Mouse (Mus musculus) spleen, adult 18-20 months (tissue): Measurements from ENCODE around the gene Fam136a.
"Not testable (repeated sequence)": the region's sequence is repeated elsewhere in the genome, so short reads cannot be mapped to it uniquely, and the experiment has no call there.

ENCODE experiments used
- DNase-seq, 2 experiments: peaks; one replicate each; pipeline ENCODE4 v3.0.0; 2022; ENCODE audit warnings: mixed read lengths in 2 of 2

Fam136a gene

DNA sequence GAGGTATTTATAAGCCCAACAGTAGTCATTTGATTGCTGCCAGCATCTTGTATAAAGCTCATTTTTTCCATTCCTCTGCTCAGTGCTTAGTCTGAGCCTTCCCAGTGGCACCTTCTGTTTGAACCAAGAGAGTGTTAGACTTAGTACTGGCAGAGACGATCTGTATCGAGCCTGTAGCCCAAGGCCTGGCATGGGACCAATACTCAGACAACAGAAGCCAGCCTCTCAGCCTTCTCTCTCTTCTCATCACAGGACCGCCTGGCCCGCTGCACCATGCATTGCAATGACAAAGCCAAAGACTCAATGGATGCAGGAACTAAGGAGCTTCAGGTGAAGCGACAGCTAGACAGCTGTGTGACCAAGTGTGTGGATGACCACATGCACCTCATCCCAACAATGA lies 3.0 kb downstream of the Fam136a start:
- no peak for DNase-seq

DNA sequence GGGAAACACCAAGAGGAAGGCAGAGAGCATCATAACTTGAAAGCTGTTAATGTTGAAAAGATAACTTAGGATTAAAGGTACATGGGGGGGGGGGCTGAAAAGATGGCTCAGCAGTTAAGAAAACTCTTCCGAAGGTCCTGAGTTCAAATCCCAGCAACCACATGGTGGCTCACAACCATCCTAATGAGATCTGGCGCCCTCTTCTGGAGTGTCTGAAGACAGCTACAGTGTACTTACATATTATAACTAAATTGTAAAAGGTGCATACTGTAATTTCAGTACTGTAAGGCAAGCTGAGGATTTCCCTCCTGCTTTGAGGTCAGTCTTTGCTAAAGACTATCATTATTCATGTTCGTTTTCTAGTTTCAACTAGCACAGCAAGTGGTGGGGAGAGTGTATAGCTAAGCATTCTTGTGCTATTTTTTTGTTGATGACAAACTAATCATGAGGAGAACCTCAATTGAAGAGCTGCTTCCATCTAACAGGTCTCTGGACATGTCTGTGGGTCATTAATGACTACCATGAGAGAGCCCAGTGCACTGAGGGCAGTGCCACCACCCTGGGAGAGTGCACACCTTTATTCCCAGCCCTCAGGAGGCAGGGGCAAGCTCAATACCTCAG lies 4.8 kb downstream of the Fam136a start:
- DNase-seq, result no peak

DNA sequence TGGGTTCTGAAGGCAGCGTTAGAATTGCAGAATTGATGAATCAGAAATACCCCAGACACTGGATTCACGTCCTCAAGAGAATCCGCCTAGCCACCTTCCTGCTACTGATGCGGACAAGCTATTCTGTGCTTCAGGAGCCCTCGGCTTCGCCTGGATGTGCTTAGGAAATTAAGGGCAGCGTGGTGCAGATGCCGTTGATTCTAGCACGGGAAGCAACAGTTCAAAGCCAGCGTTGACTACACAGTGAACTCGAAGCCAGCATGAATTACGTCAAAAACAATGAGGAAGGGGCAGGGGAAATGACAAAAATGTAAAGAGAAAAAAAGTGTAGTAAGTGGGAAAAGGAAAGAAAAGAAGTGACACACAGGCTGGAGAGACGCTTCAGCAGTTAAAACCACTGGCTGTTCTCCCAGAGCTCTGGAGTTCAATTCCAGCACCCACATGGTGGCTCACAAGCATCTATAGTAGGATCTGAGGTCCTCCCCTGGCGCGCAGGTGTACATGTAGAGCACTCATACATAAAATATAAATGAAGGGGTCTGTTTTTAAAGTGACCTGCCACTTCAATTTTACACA lies 5.4 kb downstream of the Fam136a start, which contains the start of gene Snrpg:
Gene Snrpg (plus strand): TSS at position 541 of the 576 bp plus-strand sequence.
- DNase-seq, result peak in 1 of 2 experiments; percentile 11

DNA sequence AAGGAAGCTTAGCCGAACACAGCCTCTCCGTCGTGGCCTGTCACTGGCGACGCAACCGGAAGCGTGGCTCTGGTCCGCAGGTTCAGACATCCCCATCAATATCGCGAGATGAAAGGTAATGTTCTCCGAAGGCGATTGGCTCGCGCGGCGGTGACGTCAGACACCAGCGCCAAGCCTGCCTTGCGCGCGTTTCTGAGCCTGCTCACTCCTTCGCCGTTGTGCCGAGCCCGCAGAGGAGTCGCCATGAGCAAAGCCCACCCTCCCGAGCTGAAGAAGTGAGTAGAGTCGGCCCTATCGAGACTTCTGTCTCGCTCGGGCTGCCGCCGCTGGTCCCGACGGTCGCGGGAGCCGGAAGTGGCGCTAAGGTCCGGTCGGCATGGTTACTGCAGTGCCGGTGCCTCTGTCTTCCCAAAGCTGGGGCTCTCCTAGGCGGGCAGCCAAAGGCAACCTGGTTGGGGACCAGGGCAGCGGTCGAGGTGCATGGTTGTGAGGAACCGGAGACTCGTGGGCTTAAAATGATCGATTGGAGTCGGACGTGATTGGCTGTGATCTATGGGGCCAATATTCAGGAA lies 6.0 kb downstream of the Fam136a start:
- peak; percentile 89 to 91 for DNase-seq

DNA sequence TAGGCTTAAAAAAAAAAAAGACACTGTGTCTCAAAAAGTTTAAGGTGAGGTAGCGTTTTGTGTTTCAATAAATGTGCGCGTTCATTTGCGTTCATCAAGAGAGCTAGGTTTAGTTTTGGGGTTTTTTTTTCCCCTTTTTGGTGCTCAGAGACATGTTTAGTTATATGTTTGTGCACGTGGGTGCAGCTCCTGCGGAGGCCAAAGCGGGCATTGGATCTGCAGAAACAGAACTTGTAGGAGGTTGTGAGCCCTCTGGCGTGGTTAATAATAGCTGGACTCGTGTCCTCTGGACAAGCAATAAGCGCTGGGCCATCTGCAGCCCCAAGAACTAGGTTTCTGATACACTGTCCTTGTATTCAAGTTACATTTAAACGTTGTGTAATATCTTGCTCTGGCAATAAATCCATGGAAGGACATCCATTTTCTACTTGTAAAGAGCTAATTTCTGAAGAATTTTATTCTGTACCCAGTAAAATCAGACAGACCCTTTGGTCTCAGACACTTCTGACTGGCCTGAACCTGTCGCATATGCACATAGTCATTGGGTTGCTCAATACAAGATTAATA lies 6.6 kb downstream of the Fam136a start:
- DNase-seq, result no peak

DNA sequence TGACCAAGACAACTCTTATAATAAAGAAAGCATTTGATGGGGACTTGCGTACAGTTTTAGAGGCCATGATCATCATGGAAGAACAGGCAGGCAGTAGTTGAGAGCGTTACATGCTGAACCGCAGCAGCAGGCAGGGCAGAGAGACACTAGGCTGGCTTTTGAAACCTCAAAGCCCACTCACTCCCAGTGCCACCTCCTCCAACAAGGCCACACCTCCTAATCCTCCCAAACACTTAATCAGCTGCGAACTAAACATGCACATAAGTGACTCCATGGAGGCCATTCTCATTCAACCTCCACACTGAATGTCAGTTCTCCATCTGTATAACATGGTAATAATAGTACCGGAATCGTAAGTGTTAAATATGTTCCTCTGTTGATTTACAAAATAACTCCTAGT lies 8.1 kb downstream of the Fam136a start:
- no peak for DNase-seq

DNA sequence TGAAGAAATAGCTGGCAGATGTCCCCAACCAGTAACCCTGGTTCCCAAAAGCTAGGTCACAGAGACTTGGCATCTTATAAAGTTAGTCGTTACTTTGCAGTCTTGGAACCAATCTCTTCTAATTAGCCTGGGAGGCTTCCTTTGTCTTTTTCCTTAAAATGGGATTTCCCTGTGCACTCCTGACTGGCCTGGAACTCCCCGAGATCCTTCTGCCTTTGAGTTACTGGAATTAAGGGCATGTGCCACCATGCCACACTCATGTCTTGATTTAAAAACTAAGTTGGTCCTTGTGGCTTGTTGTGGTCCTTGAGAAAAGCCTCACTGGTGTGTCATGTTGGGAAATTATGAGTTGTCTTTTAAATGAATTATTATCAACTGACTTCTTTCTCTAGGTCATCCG lies 12.9 kb downstream of the Fam136a start:
- DNase-seq, result no peak

DNA sequence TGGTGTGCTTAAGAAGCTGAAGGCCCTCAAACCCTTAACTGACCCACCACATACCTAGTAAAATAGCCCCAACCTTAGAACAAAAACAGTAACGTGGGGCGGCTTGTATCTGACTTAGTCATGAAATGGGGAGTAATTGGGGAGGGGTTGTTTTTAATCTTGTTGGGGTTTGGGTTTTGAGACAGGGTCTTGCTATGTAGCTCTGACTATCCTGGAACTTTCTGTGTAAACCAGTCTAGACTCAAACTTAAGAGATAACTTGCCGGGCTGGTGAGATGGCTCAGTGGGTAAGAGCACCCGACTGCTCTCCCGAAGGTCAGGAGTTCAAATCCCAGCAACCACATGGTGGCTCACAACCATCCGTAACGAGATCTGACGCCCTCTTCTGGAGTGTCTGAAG lies 14.7 kb downstream of the Fam136a start:
- not testable (repeated sequence) for DNase-seq

DNA sequence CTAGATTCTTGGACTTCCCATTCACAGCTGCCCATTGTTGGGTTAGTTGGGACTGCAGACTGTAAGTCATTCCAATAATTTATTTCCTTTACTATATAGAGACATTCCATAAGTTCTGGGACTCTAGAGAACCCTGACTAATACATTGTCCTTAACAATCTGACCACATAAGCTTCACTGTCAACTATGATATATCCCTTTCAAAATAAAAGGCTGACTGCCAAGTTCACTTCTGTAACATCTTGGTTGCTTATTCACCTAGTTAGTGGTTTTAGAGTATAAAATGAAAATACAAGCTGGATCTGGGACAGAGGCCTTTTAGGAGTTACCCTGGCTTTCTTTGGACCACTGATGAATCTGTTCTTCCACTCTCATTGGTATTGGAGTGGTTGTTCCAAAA lies 17.1 kb downstream of the Fam136a start:
- DNase-seq, result no peak

DNA sequence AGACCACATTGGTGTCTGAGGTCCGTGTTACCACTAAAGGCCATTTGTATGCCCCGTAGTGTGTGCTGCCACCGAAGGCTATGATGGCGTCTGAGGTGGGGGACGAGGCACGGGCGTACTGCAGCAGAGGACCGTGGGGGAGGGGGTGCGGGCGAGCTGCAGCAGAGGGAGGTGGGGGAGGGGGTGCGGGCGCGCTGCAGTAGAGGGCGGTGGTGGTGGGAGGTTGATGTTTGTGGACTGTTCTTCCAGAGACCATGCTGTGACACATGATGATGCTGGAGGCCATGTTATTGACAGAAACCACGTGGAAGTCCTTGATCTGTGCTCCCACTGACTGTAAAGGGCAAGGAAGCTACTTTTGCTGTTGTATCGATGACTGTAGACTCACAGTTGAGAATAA lies 17.9 kb downstream of the Fam136a start:
- no peak for DNase-seq

DNA sequence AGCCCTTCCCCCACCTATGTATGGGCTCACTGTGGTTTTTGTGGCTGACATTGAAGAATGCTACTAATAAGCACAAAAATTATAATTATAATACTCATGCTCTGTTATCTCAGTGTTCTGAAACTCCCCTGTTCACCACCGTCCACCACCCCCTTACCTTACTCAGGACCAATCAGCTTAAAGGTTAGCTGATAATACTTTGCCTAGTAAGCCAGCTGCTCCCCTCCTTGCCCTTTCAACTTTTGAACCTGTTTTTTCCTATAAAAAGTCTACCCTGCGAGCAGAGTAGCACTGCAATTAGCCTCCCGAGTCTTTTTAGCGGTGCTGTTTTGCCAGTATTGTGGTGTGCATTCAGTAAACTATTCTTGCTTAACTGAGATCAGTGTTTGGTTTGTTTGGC lies 19.2 kb downstream of the Fam136a start:
- DNase-seq, result no peak

DNA sequence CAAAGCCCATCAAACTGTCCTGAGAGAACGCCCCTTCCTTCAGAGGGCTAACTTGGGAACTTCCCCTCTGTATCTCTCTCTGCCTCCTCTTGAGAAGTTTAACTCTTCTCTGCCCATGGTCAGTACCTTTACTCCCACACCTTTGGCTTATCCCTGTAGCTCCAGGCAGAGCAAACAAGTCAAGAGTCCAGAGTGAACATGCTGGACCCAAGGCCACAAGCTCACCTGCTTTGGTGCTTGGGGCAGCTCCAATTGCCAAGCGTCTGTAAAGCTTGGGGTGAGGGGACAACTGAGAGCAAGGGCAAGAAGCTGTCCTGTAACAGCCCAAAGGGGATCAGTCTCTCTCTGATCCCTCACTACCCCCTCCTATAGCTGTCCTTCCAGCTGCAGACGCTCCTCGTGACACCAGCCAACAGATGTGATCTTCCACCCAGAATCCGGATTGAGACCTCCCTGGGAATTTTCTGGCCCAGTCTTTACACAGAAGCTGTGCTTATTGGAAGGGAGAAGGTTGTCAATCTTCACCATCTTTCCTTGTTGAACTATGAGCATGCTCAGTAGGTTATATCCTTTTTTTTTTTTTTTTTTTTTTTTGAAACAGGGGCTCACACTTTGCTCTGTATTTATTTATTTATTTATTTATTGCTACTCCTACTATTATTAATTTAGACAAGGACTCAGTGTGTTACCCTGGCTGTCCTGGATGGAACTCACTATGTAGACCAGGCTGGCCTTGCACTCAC lies 20.1 kb downstream of the Fam136a start:
- no peak for DNase-seq

DNA sequence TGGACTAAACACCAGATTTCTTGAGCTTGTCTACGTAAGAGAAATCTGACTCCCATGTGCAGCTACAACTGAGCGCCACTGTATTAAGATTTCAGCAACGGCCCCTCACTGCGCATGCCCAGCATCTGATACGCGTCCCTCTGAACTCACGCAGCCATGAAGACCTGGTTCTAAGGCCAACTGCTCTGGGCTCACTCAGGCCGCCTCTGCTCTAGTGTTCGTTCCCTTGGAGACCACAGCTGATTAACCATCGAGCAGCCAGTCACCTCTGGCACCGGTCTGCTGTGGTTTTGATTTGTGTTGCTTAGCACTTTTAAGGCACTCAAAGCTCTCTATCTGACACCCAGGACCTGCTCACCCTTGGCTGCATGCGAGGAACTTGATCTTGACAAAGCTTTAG lies 21.9 kb downstream of the Fam136a start:
- no peak for DNase-seq

DNA sequence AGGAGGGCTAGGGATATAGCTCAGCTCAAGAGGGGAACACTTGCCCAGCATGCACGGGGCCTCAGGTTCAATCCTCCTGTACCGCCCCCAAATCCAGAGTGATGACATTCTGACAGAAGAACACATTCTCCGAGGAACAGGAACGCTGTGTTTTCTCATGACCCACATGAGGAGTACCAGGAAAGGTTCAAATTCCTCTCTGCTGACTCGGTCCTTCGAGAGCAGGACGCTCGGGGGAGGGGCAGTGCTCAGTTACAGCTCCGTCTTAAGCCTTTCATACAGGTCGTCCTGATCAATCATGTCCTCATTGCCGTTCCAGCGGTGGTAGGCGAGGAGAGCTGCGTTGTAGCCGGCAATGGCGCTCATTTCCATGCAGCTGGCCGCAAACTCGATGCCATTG lies 23.0 kb downstream of the Fam136a start:
- DNase-seq, result no peak

DNA sequence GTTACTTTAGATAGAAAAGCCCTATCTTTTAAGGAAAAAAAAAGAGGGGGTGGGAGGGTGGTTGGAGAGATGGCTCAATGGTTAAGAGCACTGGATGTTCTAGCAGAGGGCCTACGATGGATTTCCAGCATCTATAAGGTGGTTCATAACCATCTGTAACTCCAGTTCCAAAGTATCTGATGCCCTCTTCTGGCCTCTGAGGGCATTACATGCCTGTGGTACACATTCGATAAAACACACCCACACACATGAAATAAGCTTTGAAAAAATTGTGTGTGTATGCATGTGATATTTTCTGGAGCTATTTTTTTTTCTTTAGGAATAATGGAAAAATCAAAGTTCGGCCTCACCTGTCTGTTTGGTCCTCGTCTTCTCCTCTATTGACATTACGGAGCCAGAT lies 25.9 kb downstream of the Fam136a start:
- DNase-seq, result no peak

DNA sequence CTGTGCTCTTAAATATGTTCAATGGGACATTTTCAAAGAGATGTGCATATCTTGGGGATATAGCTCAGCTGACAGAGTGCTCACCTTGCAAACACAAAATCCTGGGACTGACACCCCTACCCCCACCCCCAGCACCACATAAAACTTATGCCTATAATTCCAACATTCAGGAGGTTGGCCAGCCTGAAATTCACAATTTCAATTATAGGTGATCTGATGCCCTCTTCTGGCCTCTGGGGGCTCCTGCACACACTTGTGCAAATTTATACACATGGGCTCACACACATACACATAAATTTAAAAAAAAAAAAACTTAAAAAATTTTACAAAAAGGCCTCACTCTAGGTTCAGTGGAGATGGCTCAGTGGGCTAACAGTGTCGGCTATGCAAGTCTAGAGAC lies 27.7 kb downstream of the Fam136a start:
- no peak for DNase-seq

DNA sequence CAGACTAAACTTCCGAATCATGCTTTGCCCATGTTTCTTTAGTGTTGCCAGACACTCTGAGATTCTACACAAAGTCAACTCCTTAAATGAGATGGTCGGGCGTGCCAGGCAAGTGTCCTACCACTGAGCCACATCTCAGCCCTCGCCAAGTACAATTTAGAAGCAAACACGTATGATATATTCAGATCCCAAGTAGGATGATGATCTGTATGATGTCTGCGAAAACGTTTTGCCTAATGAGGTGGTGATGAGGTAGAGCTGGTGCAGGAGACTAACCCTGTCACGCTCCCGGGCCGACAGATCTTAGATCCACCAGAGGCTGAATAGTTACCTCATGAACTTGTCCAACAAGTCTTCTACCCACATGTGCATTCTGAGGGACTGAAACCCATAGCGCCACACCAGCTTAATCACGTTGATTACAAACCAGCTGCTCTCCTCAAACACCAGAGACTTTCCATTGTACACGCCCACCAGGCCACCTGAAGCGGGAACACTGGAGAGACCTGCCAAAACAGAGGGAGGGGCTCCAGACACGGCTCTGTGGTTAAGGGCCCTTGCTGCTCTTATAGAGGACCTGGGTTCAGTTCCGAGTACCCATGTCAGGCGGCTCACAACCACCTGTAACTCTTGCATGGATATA lies 28.8 kb downstream of the Fam136a start:
- DNase-seq, result no peak

DNA sequence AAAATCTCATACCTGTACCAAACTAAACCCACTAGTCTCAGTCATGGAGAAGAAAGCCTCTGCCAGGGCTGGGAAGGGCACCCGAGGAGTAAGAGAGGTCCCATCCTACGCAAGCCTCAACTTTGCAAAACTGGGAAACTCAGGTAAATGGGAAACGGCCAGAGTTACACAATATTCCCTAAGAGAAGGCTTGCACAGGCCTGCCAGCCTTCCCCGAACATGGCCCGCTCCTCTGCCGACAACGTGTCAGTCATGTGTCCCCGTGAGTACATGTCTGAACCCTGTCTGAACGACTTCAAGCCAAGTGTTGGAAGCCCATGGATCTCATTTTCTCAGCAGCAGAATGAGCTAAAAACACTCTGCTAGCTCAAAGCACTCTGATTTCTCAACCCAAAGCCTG lies 29.6 kb downstream of the Fam136a start:
- DNase-seq, result no peak

DNA sequence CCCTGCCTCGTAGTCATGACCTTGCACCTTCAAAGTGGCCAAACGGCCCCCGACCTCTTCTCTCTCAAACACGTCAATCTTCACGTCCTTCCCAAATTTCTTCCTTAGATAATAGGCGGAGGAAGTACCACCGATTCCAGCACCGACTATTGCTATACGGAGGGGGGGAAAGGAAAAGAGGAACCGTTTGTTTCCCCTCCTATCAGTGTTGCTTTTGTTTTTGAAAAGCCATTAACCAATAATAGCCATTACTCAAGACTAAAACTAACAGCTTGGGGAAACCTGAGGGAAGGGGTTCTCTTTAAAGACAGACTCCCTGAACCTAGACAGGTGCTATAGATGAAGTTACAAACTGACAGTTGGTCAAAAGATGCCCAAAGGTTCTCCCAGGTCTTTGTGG lies 30.5 kb downstream of the Fam136a start:
- no peak for DNase-seq

DNA sequence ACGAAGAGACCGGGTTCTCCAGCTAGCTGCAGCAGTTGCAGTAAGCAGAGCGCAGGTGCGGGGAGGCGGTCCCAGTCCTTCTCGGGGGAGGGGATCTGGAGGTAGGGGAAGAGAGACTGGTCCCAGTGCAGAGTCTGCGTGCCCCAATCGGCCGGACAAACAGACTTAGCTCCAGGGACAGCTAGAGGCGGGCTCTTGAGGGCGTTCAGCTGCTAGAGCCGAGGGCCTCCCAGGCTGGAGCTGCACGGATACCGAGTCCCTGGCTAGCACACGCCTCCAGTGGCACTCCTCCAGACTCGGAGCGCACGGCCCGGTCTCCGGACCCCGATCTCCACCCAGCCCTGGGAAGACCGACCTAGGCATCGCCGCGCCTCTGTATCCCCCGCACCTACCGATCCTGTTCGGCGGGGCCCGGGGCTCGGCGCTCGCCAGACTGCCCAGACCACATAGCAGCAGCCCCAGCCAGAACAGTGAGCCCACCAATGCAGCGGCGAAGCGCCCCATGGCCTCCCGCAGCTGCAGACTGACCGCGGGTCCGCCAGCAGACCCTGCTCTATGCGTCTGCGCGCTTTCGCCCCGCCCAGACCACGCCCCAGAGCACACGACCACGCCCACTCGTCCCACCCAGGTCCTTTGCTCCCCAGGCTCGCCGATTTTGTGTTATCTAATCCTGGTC lies 31.3 kb downstream of the Fam136a start, which contains the start of gene Pcyox1:
Gene Pcyox1 (minus strand): TSS at position 574 of the 676 bp plus-strand sequence.
- DNase-seq, result peak; percentile 75 to 91

DNA sequence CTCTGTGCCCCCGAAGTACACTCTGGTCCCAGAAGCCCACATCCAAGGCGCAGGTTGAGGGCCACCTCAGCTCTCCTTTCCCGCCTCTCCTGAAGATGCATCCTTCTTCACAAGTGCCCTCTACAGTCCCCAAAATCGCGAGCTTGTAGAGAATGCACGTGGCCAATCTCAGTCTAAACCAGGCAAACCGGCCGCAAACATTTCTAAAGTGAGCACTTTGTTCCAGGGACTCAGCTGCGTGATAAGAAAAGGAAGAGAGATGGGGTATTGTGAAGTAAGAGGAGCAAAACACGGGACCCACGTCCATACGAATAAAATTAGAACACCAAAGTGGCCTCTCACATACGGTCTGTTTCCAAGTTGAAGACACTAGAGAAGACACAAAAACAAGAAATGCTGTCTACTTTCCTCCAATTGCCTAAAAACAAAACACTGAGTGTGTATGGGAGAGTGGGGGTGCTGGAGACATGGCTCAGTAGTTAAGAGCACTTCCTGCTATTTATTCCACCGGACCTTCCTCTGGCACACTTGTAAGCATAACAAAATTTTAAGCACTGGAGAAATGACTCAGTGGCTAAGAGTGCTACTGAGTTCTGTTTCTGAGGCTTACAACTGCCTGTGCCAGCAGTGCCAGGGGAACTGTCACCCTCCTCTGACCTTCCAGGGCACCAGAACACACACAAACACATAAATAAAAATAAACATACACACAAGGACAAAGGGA lies 32.0 kb downstream of the Fam136a start:
- DNase-seq, result no peak

DNA sequence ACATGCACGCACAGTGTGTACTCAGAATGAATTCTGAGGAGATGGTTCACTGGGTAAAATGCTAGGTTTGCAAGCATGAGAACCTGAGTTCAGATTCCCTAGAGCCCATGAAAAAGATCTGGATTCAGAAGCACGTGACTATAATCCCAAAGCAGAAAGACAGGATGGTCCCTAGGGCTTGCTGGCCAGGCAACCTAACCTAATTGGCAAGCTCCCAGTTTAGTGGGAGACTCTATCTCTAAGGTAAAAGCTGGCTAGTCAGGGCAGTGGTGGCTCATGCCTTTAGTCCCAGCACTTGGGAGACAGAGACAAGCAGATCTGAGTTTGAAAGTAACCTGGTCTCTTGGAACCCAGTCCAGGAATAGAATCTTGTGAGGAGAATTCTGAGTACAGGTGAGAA lies 33.5 kb downstream of the Fam136a start:
- DNase-seq, result no peak
